Mouse (Mus musculus) cerebellum, adult 9-11 months (tissue): ENCODE results near the gene Rusc2.

Experiments used
- DNase-seq: peaks from one replicate; pipeline ENCODE4 v3.0.0; 2022

The Rusc2 gene

GRCm38 (mm10) chr4:43452315-43452714 is 70.5 kb downstream of the Rusc2 start:
- DNase-seq = no peak

DNA sequence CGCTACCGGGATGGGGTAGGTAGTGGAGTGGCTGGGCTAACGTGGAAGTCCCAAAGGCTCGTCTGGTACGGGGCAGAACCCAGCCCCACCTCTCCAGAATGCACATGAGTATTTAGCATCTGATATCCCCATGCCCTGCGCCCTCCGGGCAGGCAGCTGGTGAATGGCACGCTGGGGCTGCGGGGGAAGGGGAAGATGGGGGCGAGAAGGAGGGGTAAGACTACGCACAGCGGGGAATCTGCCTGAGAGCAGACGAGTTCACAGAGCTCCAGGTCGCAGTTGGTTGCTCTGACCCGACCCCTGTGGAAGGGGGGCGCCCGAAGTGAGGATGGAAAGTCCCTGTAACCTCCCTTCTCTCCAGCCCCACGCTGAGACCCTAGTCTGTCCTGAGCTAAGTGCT is 71.6 kb downstream of the Rusc2 start:
- DNase-seq = no peak

DNA sequence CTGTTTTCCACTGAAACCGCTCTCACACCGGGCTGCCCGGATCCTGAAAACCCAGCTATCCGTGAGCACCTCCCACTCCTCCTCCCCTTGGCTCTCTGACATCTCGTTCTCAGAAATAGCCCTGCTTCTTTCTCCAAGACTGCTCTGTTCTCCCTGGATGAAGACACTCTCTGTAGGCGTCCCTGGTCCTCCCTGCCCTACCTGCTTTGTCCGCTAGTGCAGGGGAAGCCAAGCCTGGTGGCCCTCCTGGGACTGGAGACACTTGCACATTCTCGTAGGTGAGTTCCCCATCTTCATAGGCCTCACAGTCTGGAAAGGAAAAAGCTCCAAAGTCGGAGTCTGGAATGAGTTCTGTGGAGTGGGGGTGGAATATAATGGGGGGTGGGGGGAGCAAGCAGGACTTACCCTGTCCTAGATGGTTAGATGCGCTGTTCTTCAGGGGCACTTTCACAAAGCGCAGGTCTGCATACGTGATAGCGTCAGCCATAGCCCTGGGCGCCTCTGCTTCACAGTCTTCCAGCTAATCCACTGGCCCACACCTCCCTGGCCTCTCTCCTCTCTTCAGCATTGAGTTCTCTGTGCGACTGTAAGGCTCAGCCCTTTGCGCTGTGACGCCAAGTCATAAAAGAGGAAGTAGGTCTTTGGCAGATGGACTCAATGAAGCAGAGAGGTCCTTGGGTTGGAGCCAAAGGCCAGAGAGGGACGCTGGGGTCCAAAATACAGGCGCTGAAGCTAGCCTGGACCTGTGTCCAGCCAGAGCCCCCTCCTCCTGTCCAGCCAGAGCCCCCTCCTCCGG is 72.5 kb downstream of the Rusc2 start, which contains the start of gene Cd72:
TSS of gene Cd72 (minus strand) at position 588 of the 796 bp plus-strand sequence.
- no peak for DNase-seq

DNA sequence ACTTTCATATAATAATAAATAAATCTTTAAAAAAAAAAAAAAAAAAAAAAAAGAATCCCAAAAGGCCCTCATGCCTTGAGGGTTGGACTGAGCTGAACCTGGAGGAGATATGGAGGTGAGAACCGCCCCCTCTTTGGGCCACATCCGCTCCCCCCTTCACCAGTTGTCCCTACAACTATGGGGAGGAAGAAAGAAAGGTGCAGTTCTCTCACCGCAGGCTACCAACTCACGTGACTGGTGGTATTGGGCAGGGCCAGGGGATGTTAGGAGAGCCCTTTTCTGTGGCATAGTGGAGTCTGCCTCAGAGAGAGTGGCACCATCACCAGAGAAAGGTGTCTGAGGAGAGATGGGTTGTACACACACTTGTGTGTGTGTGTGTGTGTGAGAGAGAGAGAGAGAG is 74.7 kb downstream of the Rusc2 start:
- no peak for DNase-seq

DNA sequence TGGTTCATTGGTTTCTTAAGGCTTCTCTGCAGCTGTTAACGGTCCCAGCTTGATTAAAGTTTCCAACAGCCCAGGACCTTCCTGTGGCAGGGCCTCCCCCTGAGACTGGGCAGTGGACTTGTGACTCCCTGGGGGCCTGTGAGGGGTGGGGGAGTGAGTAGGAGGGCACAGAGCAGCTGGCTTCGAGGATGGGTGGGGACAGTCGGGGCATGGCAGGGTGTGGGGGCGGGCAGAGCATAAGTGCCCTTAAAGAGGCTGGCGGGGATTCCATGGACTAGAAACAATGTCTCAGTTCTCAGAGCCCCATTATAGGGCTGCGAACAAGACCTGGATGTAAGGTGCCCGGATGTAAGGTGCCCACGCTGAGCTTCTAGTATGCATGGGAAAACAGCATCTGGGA is 75.3 kb downstream of the Rusc2 start:
- DNase-seq = no peak

GRCm38 (mm10) chr4:43463102-43463501 is 81.3 kb downstream of the Rusc2 start:
- no peak for DNase-seq

DNA sequence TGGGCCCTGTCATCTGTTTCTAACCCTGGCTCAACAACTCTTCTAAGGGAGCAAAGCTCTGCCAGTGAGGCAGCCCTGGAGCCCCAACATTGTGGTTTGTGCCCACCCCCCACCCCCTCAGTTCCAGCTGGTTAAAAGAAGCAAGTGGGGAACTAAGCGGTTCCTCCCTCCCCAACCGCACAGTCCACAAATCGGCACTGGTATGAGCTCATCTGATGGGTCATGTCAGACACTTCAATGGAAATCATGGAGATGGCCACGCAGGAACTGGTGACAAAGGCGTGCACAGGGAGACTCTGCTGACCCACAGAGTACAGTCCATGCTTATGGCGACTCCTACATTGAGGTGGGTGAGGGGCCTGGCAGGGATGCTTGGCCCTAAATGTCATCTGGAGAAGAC is 84.2 kb downstream of the Rusc2 start:
- no peak for DNase-seq

DNA sequence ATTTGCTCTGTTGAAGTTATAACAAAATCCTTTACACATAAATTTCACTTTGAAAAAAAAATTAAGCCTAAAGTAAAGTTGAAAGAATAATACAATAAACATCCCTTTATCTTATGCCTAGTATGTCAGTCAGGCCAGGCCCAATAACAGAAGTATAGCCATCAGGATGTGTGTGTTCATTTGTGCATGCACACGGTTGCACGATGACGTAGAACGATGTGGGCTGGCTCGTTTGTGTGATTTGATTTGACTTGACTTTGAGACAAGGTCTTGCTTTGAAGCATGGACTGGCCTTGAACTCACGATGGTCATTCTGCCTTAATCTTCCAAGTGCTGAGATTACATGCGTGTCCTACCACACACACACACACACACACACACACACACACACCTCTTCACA is 85.1 kb downstream of the Rusc2 start:
- DNase-seq = no peak

GRCm38 (mm10) chr4:43470301-43470700 is 88.5 kb downstream of the Rusc2 start:
- DNase-seq = no peak

DNA sequence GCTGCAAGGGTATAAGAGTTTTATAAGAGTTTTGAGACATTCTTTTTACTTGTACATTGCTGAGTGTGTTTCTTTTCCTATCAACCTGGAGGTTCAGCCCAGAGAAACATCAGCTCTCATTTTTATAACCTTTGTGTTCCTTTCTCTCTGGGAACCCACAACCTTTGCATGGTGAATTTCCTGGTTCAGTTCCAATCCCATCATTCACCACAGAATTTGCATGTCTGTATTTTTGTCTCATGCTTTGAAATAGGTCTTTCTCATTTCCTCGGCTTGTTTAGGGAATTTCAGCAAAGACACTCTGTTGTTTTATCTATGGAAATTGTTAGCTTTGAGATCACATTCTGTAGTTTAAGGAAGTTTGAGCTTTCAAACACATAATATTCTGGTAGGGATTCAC is 91.9 kb downstream of the Rusc2 start:
- DNase-seq = no peak

DNA sequence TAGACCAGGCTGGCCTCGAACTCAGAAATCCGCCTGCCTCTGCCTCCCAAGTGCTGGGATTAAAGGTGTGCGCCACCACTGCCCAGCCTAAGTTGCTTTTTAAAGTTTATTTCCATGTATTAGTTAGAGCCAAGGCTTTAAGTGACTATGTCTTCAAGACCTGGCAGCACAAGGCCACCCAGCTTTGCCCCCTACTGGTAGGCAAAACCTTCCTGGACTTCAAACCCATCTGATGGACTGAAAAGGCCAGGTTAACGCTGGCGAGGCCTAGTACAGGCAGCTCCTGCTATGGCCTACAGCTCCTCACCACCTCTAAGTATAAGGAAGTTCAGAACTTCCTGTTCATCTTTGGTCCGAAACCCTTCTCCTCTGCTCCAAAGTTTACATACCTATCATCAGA is 94.8 kb downstream of the Rusc2 start:
- no peak for DNase-seq
